Mouse (Mus musculus) hindbrain, postnatal 0 days (tissue): Measurements from ENCODE around the gene Gm30302. TPM values are rescaled to one million over a fixed set of nuclear protein-coding genes. Genes with fewer than 3 reads are reported as not detected.

ENCODE experiments used
- ATAC-seq: fragments of 200-750 bp; cut with Nextera tagmentation; 2 replicates; pipeline ENCODE4 v1.8.0; 2017; ENCODE audit warnings: mild to moderate bottlenecking, moderate TSS enrichment, moderate library complexity
- DNase-seq: peaks from one replicate; pipeline ENCODE4 v3.0.0-alpha.2; 2015; ENCODE audit warnings: low spot score
- H3K27ac ChIP-seq: fragments of 300-500 bp; sonication (generic); 2 replicates; pipeline ENCODE4 v1.5.1; 2014; ENCODE audit warnings: mild to moderate bottlenecking
- H3K27me3 ChIP-seq: fragments of 300-500 bp; sonication (generic); 2 replicates; pipeline ENCODE4 v1.6.1; 2014; ENCODE audit warnings: low read length, mixed read lengths; ENCODE audit not compliant: insufficient read depth
- H3K36me3 ChIP-seq: fragments of 300-500 bp; sonication (generic); 2 replicates; pipeline ENCODE4 v1.6.1; 2014; ENCODE audit warnings: low read length, mixed read lengths; ENCODE audit not compliant: insufficient read depth
- H3K4me1 ChIP-seq: fragments of 300-500 bp; sonication (generic); 2 replicates; pipeline ENCODE4 v1.6.1; 2014; ENCODE audit warnings: antibody characterized with exemption, low read length, mixed read lengths; ENCODE audit not compliant: insufficient read depth
- H3K4me2 ChIP-seq: fragments of 300-500 bp; sonication (generic); 2 replicates; pipeline ENCODE4 v1.6.1; 2014; ENCODE audit warnings: low read depth, mild to moderate bottlenecking, low read length, moderate library complexity, mixed read lengths
- H3K4me3 ChIP-seq: fragments of 300-500 bp; sonication (generic); 2 replicates; pipeline ENCODE4 v1.5.1; 2014; ENCODE audit warnings: low read length
- H3K9ac ChIP-seq: fragments of 300-500 bp; sonication (generic); replicated peaks from 2 replicates; pipeline ENCODE4 v1.6.1; 2014; ENCODE audit warnings: mild to moderate bottlenecking, low read length, moderate library complexity, mixed read lengths
- H3K9me3 ChIP-seq: fragments of 300-500 bp; sonication (generic); 2 replicates; pipeline ENCODE4 v1.6.1; 2016; ENCODE audit warnings: low read length, mixed read lengths
- CTCF ChIP-seq: IDR thresholded peaks from 2 replicates; pipeline ENCODE4 v1.5.1; 2016; ENCODE audit warnings: antibody characterized with exemption, control low read depth, low read depth
- WGBS: fragments of 180-500 bp; shearing (Covaris S2); extraction: QIAGEN DNeasy Blood & Tissue Kit; methylation state at CpG from one replicate; pipeline ENCODE4 v1.1.7; 2014; 5-methylcytosine and 5-hydroxymethylcytosine counted together
- polyA plus RNA-seq: library from polyadenylated mRNA; unstranded; fragments of >200 nt; fragmentation: Nextera tagmentation; extraction: Ambion mirVana; gene quantifications from 2 replicates; pipeline ENCODE4 v1.2.1, GENCODE M21; 2015
- total RNA-seq: library from RNA; depleted of rRNA; stranded (reverse); fragments of >200 nt; gene quantifications from 2 replicates; pipeline ENCODE4 v1.2.3, GENCODE M21; 2014; rRNA removed

Gene Gm30302
- total RNA-seq (not detected in 2 replicates), polyA plus RNA-seq (not detected in 2 replicates)

GRCm38 (mm10) chr13:49798901-49799300, at the start of gene Gm30302:
Gm30302 (minus strand) TSS chr13:49799001.
- Histone ChIP-seq H3K4me1 (no peaks in the 10 kb centered on the region), H3K4me3 (no peak within 1 kb of the TSS), H3K36me3 (no peaks in the 10 kb centered on the region), H3K4me2 (no peak within 1 kb of the TSS), H3K9me3 (no peaks in the 10 kb centered on the region), H3K9ac (no peak within 1 kb of the TSS), H3K27ac (no peak within 1 kb of the TSS), H3K27me3 (no peaks in the 10 kb centered on the region)
- ATAC-seq (no peak), DNase-seq (no peak)
- WGBS: 75% methylated on average over 1 of the region's 1 CpGs
- TF ChIP-seq CTCF: no peak

GRCm38 (mm10) chr13:49846751-49847150, 48.0 kb upstream of the Gm30302 start:
- H3K27me3 ChIP-seq: no peaks in the 10 kb centered on the region
- H3K27ac ChIP-seq: no peak overlapping the region
- no peaks in the 10 kb centered on the region for H3K4me1 ChIP-seq
- no peak for DNase-seq
- no peak for TF ChIP-seq CTCF
- H3K4me2 ChIP-seq: no peak overlapping the region
- H3K36me3 ChIP-seq: no peaks in the 10 kb centered on the region
- WGBS: 81% methylated on average over 3 of the region's 3 CpGs
- ATAC-seq: no peak
- H3K9ac ChIP-seq: no peak overlapping the region
- no peak overlapping the region for H3K4me3 ChIP-seq
- no peaks in the 10 kb centered on the region for H3K9me3 ChIP-seq

GRCm38 (mm10) chr13:49846141-49846540, 47.3 kb upstream of the Gm30302 start:
- Histone ChIP-seq H3K27me3 (no peaks in the 10 kb centered on the region), H3K9ac (no peak overlapping the region), H3K4me2 (no peak overlapping the region), H3K4me3 (no peak overlapping the region), H3K27ac (no peak overlapping the region), H3K9me3 (peaks cover 4% of the 10 kb centered on the region), H3K36me3 (no peaks in the 10 kb centered on the region), H3K4me1 (no peaks in the 10 kb centered on the region)
- ATAC-seq (no peak), DNase-seq (no peak)
- no peak for TF ChIP-seq CTCF
- 78% methylated on average over 3 of the region's 3 CpGs for WGBS

GRCm38 (mm10) chr13:49845663-49846062, 46.9 kb upstream of the Gm30302 start:
- DNase-seq (no peak), ATAC-seq (no peak)
- Histone ChIP-seq H3K27ac (no peak overlapping the region), H3K9me3 (peaks cover 7% of the 10 kb centered on the region), H3K9ac (no peak overlapping the region), H3K4me2 (no peak overlapping the region), H3K4me1 (no peaks in the 10 kb centered on the region), H3K36me3 (no peaks in the 10 kb centered on the region), H3K27me3 (no peaks in the 10 kb centered on the region), H3K4me3 (no peak overlapping the region)
- no peak for TF ChIP-seq CTCF
- 94% methylated on average over 3 of the region's 3 CpGs for WGBS

- H3K27me3 ChIP-seq: no peaks in the 10 kb centered on the region
- no peak overlapping the region for H3K4me3 ChIP-seq
- ATAC-seq (no peak), DNase-seq (no peak)
- H3K36me3 ChIP-seq: no peaks in the 10 kb centered on the region
- H3K27ac ChIP-seq: no peak overlapping the region
- H3K9me3 ChIP-seq: peaks cover 7% of the 10 kb centered on the region
- TF ChIP-seq CTCF: no peak
- H3K9ac ChIP-seq: no peak overlapping the region
- no peak overlapping the region for H3K4me2 ChIP-seq
- 75% methylated on average over 5 of the region's 5 CpGs for WGBS
- H3K4me1 ChIP-seq: no peaks in the 10 kb centered on the region
Observed at GRCm38 (mm10) chr13:49844071-49844470, 45.3 kb upstream of the Gm30302 start.

- Histone ChIP-seq H3K9me3 (peaks cover 7% of the 10 kb centered on the region), H3K4me3 (no peak overlapping the region), H3K4me2 (no peak overlapping the region), H3K4me1 (no peaks in the 10 kb centered on the region), H3K27me3 (no peaks in the 10 kb centered on the region), H3K27ac (no peak overlapping the region), H3K9ac (no peak overlapping the region), H3K36me3 (no peaks in the 10 kb centered on the region)
- no peak for TF ChIP-seq CTCF
- no peak for DNase-seq
- no peak for ATAC-seq
Observed at GRCm38 (mm10) chr13:49841186-49841585, 42.4 kb upstream of the Gm30302 start.

GRCm38 (mm10) chr13:49830355-49830754, 31.6 kb upstream of the Gm30302 start:
- Histone ChIP-seq H3K27ac (no peak overlapping the region), H3K36me3 (no peaks in the 10 kb centered on the region), H3K9me3 (no peaks in the 10 kb centered on the region), H3K27me3 (no peaks in the 10 kb centered on the region), H3K9ac (no peak overlapping the region), H3K4me1 (no peaks in the 10 kb centered on the region), H3K4me3 (no peak overlapping the region), H3K4me2 (no peak overlapping the region)
- DNase-seq: no peak
- no peak for TF ChIP-seq CTCF
- 87% methylated on average over 3 of the region's 3 CpGs for WGBS
- no peak for ATAC-seq
